Mouse (Mus musculus) retina, postnatal 1 day (tissue): ENCODE measurements around the gene Agbl4.

Experiments used
- DNase-seq: peaks from one replicate; pipeline ENCODE4 v3.0.0-alpha.2; 2012

The Agbl4 gene

DNA sequence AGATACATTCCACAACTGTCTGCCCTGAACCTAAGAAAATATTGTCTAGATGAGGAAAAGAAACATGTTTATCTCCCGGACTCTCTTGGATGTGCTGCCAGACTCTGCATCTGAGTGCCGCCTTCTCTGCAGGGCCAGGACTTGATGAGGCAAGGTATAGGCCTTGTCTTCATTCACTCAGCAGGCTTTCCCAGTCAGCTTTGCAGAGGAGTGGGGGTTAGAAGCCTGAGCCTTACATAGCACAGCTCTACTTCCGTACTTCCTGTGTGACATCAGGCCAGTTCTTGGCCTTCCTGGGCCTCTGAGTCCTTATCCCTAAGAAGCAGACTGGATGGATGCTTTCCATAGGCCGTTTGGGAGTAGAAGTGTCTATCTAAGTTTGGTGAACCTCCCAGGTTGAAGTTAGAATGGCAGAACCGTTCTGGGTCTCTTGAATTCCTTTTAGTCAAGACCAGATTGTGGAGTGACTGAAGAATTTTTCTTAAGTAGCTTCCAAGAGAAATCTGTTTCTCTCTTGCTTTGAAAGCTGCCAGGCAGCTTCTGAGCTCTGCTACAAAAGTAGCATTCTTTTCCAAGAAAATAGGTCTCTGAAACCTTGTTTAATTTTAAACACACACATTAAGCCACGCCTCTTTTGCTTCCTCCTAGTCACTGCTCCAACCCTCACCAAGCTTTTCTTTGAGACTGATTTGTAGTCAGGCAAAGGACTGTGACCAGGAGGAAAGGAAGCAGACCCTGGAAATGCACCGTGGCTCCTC is 1052.2 kb downstream of the Agbl4 start:
- DNase-seq = no peak

DNA sequence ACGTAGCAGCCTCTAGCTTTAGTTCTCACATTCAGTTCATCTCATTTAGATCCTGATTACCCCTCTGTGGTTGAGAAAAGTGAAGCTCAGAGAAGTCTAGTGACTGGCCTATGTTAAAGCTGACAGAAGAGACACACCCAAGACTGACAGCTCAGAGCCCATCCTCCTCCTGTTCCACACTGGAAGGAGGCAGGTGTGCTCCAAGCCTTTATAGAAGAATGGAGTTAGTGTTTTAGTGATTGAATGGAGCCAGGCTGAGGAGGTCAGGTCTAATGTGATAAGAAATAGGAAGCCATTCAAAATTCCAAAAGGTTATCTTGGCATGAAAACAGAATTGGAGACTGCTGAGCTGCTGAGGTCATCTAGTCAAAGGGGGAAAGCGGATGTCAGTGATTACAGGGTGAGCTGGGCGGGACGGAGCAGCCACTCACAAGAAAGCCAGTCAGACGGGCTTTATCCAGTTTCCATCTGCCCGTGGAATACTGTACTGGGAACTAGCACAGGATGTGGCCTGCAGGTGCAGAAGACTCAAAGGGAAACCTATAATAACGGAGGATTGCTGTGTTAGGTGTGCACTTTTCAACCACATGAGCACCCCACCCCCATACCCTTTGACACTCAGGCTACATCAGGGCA is 1053.9 kb downstream of the Agbl4 start:
- DNase-seq = no peak

DNA sequence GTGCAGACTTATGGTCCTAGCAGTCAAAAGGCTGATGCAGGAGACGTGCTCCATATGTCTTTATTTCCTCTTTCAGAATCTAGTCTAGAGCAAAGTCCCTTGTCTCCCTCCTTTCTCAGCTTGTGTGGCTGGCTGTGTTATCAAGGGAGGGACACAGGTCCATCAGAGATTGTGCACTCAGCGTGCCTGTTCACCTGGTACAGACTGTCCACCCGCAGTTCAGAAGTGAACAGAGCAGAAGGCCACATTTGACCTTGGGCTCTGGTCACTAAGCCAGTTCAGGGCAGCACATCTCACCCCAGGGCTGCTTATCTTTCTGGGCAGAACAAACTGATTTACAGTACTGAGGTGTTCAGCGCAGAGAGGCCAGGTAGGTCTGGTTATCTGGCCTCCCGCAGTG is 1054.7 kb downstream of the Agbl4 start:
- DNase-seq = no peak

DNA sequence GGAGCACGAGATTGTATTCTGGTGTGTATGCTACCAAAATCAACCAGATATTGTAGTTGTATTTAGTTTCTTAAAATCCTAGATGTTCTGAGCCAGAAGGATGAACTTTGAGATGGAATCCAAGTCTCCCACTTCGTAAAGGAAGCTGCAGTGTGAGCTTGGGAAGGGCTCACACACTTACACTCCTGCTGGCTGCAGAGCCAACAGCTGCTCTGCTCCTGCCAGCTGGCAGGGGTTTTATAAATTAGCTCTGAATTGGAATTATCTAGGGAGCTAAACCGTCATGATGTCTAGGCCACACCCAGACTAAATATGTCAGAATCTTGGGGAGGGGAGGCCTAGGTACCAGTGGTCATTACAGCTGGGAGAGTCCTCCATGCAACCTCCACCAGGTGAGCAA is 1055.8 kb downstream of the Agbl4 start:
- no peak for DNase-seq

DNA sequence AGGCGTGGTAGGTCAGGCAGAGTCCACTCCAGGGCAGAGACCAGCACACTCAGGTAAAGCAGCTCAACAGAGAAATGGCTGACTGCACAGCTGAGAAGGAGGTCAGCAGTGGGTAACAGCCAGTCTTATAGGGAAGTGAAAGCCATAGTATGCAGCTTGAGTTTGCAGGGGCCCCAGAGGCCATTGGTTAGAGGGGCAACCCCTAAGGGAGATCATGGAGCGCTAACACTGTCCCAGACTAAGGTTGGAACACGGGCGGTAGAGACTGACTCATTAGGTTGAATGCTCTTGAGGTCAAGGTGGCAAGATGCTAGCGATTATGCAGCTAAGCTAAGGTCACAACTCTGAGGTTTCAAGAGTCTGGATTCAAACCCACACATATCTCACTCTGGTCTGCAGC is 1058.2 kb downstream of the Agbl4 start:
- no peak for DNase-seq

DNA sequence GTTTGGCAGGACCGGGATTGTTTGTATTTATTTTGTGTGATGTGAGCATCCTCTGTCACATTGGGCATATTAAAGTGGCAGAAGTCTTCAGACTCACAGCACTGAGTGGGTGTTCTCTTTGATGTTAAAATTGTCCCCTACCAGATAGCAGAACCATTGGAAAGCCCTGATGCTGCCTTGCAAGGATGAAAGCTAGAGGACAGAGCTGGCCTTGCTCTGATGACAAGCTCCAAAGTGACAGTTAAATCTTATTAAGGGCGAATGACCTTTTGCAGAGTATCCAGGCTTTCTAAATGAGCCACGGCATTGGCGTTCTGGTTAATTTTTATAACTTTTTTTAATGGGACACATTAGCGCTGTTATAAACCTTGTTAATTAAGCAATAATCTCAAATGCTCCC is 1060.1 kb downstream of the Agbl4 start:
- DNase-seq = no peak

DNA sequence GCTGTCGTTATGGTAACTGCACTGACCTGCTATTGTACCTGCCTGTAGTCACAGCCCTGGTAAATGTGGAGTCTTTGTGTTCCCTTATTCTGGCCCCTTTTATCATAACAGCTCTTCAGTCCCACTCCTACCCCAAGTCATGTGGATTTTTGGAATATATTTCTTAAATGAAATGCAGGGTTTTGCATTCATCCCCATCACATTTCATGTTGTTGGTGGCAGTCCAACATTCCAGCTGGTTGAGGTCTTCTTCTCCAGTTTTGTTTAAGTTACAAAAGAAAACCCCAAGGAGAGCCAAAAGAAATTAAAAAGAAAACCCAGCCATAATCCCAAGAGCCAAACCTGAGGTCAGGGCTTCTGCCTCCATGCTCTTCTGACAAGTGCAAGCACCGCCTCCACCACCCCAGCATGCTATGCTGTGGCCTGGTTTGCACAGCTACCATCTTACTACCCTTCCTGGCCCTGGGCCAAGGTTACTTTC is 1069.9 kb downstream of the Agbl4 start:
- DNase-seq = no peak

DNA sequence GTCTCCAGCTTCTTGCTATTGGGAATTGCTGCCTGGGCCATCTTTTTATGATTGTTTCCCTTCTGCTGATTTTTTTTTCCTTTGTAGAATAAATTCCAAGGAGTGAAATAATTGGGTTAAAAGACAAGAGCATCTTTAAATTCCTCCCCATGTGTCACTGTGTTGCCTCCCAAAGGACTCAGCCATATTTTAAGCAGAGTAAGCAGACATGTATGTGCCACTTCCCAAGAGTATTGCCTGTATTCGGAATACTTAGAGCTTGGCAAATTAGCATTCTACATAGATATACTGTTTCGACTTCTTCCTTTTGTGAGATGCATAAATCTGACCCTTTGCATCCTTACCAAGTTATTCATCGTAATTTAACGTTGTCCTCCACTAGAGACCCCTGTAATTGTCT is 1070.3 kb downstream of the Agbl4 start:
- DNase-seq = no peak

DNA sequence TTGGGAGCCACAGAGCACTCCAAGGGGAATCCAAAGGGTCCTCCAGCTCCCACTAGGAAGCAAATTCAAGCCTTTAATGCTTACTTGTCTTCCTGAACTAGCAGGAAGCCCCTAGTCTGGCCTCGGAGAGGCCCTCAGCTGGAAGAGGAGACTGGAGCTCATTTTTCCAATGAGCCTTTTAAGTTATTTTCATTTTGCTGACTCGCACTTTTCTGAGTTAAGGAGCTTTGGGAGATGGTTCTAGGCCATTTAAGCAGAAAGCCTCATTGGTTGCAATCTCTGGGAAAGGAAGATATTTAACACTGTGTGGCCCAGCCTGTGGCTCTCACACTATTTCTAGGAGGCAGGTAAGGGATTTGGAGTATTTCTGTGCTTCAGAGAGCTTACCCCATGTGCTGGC is 1072.4 kb downstream of the Agbl4 start:
- no peak for DNase-seq

DNA sequence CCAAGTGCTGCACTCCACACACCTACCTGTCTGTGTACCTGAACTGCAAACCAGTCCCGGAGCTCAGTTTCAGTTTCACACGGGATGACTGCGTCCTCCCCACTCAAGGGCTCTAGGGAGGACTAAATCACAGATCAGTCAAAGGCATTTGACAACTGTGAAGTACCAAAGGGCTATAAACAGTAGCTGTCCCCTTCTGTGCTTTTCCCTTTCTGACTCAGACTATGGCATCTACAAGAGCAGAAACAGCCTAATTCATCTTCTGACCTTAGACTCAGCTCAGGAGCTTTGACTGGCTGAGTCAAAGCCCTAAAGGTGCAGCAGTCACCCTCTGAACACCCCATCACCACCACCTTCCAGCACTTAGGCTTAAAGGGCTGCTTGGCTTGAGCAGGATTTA is 1074.3 kb downstream of the Agbl4 start:
- no peak for DNase-seq

DNA sequence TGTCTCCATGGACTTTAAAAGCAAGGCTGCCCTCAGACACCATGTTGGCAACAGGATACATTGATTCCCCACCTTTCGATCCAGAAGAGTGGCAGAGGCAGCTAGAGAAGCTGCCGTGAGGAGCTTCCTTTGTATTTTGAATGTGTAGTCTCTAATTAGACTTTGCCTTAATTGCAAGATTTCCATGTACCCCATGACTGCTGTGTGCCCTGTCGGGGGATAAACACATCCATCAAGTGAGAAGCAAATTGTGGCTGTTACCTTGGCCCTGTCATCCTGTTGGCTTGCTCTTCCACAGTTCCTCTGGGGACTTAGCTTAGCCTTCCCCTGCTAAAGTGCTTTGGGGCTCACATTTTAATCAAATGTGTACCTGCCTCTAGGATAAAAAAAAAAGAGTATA is 1075.0 kb downstream of the Agbl4 start:
- DNase-seq = no peak

DNA sequence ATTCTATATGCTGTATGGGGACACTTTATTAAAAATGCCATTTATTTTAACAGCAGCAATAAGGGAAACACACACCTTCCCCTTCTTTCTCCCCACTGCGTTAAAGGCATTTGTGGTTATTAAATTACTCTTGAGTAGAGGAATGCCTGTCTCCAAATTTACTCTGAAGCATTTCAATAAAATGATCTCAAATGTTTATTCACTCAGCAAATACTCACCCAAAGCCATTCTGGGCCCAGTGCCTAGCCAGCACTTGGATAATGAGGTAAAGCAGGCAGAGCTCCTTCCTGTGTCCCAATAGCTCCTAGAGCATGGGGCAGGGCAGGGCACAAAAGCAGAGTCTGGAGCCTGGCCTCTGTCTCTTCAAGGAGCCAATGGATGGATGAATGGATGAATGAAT is 1075.6 kb downstream of the Agbl4 start:
- no peak for DNase-seq

DNA sequence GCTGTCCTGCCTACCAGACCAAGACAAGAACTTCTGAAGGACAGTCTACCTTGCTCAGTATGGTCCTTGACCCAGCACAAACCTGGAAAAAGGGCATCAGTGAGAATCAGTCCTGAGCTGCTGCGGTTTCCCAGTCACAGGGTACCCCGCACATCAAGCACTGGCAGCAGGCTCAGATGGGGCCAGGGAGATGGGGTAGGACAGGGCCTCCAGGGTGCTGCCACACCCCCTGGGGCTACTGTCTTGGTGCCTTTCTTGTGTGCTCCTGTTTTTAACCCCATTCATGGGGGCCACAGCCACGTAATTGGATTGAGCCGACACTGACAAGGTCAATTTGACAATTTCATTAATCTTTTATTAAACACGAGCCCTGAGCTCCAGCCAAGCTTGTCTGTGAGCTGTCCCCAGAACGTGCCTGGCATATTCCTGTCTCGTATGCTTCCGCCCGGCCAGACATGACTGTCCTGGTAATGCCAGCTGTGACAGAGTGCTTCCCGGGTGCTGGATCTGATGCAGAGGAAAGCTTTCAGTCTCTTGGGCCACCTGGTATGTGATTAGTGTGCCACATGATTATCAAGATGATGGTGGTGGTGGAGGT is 1078.0 kb downstream of the Agbl4 start:
- DNase-seq = peak; percentile 53

DNA sequence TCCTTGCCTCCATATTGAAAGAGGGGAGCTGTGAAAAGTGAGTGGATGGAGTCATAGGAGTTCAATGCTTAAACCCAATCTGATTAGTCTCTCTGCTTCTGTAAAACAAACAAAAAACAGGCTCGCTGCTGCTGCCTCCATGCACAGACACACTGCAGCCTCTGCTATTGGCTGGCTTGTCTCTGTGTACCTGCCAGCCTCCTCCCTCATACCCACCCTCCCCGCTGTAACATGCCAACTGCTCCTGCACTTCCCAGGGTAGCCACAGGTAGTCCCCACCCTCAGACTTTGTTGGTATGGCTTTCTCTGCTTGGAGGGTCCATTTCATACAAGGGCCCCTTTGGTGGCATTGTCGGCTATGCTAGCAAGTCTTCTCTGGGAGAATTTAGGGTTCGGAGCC is 1080.0 kb downstream of the Agbl4 start:
- no peak for DNase-seq

DNA sequence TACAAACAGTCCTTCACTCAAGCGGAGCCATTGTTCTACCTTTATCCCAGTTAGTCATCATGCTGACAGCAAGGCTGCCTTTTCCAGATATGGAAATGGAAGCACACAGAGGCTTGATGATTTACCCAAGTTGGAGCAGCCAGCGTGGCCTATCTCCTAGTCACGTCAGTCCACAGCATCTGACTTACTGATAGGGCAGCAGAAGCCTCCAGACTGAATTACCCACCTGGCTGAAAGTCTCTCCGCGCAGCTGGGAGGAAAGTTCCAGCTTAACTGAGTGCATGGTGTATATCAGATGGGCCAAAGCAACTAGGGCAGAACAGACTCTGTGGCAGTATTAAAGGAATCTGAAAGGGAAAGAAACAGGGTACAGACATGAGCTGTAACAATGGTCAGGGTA is 1086.0 kb downstream of the Agbl4 start:
- no peak for DNase-seq

DNA sequence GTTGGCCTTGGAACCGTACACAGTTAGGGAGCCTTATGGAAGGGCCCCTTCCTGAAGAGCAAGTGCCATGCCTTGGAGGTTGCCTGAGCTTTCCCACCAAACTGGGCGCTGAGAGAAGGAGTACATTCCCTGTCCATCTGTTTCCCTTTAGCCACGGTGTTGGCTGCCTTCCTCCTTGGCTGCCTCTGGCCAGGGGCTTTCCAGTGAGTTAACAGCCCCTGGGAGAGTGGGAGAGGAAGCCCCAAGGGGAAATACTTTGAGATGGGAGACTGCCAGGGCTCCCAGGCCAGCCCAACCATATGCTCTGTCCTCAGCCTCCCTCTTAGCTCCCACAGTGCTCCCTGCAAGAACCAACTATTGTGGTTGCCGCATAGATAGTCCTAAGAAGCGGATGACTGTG is 1087.7 kb downstream of the Agbl4 start:
- DNase-seq = no peak

DNA sequence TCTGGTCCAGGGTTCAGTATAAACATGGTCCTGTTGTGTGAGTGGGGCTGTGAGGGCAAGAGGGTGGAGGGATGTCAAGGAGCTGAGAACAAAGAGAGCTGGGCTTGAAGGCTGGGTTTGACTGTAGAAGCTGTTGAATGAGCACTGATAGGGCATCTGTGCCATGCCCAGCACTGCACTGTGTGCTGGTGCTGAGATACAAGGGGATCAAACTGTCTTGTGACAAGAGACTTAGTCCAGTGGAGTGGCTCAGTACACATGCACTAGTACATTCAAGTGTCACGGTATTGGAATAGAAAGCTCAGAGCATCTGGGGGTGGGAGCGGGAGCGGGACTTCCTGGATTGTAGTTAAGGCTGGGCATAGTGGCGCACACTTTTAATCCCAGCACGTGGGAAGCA is 1088.7 kb downstream of the Agbl4 start:
- DNase-seq = no peak

DNA sequence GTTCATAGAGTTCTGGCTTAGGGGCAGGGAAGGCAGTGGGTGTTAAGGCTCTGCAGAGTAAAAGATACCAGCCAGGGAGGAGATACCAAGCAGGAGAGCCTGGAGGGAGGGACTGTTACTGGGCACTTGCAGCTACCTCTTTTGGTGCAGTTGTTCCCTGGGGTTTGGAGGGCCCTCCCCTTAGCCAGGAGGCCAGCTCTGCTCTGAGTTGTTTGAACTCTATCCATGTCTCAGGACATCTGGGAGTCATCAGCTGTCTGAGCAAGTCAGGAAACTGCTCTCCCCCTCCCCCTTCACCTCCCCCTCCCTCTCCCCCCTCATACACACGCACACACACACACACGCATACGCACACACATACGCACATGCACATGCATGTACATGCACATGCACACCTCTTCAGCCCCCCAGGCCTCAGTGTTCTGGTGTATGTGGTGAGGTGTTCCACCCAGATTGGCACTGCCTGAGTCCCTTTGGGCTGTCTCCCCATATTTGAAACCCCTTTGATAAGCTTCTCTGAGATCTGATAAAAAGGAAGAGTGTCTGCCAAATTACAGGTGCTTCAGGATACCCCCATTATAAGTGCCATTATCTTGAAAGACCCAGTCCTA is 1089.9 kb downstream of the Agbl4 start:
- no peak for DNase-seq

DNA sequence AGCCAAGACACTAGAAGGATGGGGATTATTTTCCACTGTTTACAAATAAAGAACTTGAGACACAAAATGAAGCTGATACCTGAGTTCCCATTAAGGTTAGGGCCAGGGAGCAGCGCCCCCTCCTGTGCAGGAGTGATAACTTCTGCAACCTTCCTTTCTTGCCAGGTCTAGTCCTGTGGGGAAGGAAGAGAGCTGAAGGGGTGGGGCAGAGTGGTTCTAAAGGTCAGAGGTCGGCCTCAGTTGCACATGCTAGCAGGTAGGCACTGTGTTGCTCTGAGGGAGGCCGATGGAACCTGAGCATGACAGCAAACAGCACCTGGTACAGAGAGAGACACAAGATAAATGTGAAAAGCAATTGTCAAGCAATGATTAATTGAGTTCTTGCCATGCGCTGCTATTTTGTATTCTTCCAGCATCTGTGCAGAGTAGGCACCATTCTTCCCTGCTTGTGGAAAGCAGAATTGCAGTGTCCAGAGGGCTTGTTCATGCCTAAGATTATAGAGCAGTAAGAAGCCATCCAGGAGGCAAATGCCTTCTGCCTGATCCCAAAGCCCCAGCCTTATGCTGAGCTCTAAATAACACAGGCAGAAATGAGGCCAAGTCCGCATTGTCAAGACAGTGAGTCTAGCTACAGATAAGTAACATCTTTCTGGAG is 1096.4 kb downstream of the Agbl4 start:
- DNase-seq = no peak

DNA sequence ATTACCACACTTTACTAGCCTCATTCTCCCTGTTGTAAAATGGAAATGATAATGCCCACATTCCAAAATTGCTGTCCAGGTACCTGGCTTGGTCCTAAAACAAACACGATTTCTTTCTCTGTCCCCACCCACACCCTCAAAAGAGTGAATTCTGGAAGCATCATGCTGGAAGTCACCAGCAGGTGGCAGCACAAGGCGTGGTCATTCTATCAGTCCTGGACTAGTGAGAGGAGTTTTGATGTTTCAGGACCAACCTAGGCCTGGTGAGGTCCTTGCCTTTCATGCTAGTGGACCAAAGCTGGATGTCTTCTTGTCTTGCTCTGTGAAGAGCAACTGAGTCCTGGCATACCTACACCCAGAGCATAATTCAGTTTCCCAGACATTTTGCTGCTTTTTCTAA is 1098.5 kb downstream of the Agbl4 start:
- peak; percentile 68 for DNase-seq

DNA sequence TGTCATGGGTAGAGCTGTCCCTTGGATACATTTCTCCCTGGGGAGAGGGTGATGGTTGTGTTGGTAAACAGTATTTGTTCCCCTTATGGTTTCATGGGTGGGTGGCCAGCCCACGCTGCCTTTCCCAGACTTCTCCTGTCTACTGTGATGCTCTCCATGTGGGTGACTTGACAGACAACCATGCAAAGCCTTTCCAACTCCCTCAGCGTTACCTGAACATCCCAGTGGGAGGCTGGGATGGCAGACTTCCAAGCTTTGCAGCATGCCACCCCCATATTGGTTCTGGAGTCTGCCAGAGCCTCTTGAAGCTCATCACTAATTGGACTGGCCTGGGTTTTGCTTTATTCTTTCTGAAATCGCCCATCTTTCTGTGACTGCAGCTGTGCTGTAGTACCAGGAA is 1101.3 kb downstream of the Agbl4 start:
- DNase-seq = no peak

DNA sequence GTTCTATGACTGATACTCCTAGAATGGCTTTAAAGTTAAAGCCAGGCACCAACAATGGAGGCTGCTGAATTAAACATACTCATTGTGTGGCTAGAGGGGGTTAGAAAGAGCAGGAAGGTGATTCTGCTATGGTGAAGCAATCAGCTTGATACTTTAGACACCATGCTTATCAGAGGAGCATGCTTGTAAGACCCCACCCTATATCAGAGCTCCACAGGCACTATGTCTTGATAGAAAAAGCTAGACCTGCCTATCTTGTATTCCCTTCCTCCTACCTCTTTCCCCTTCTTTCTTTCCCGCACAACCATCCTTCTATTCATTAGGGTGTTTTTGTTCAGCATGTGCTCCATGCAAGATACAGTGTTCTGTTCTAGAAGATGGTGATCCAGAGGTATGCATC is 1104.0 kb downstream of the Agbl4 start:
- no peak for DNase-seq

DNA sequence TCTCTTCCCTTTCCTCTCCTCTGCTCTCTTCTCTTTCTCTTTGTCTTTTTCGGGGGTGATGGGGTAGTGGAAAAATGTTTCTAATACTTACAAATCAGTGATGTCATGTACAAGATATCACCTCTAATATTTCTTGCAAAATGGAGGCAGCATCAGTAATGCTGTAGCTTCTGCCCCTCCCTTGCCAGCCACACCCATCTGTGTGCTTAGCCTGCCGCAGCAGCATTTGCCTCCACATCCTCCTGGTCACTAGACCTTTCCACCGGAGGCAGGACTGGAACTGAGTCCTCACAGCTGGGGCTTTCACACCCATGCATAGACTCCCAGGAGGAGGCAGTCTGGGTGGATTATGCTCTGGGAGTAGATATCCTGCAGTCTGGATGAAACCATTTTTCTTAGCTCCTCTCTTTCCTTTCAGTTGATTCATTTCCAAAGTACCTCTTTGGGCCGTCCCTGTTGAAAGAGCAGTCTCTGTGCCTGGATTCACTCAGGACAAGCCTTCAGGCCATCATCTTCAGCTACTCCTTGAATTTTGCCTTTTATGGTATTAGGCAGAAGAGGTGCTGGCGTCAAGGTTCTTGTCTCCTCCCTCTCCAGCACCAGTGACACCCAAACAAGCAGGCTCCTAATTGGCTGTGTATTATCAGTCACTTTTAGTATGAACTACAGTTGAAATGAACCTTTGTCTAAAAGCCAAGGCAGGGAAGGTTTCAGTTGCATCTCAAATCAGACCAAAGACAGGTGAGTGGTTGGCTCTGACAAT is 1105.7 kb downstream of the Agbl4 start:
- no peak for DNase-seq
